Mouse (Mus musculus) c-Kit-positive CD71-positive TER-119-negative erythroid progenitor cells, embryonic 14.5 days (primary cell): ENCODE results near the gene S100a7a.

ENCODE experiments used
- DNase-seq: peaks from one replicate; pipeline ENCODE4 v3.0.0-alpha.2; 2013; ENCODE audit warnings: low read depth

The S100a7a gene

GRCm38 (mm10) chr3:90627807-90628206 lies 26.0 kb upstream of the S100a7a start:
- no peak for DNase-seq

- DNase-seq, result no peak
Measured at GRCm38 (mm10) chr3:90629298-90629697, 24.5 kb upstream of the S100a7a start.

GRCm38 (mm10) chr3:90631984-90632383 lies 21.8 kb upstream of the S100a7a start:
- DNase-seq, result no peak

- DNase-seq, result no peak
Measured at GRCm38 (mm10) chr3:90638511-90639275, 15.1 kb upstream of the S100a7a start.

- DNase-seq, result peak; percentile 41
Measured at GRCm38 (mm10) chr3:90639511-90640154, 14.2 kb upstream of the S100a7a start.

- DNase-seq, result no peak
Measured at GRCm38 (mm10) chr3:90640981-90641380, 12.8 kb upstream of the S100a7a start.

- DNase-seq, result peak; percentile 15
Measured at GRCm38 (mm10) chr3:90644220-90644619, 9.6 kb upstream of the S100a7a start.

GRCm38 (mm10) chr3:90647291-90647690 lies 6.5 kb upstream of the S100a7a start:
- no peak for DNase-seq

GRCm38 (mm10) chr3:90648981-90649380 lies 4.8 kb upstream of the S100a7a start:
- DNase-seq, result no peak

GRCm38 (mm10) chr3:90649832-90650231 lies 4.0 kb upstream of the S100a7a start:
- DNase-seq, result no peak

GRCm38 (mm10) chr3:90652878-90653508 lies 824 bp upstream of the S100a7a start:
- DNase-seq, result peak; percentile 16

GRCm38 (mm10) chr3:90657405-90657804 lies 3.6 kb downstream of the S100a7a start:
- DNase-seq, result no peak

GRCm38 (mm10) chr3:90659364-90660044 lies 5.7 kb downstream of the S100a7a start:
- no peak for DNase-seq

GRCm38 (mm10) chr3:90664219-90664618 lies 10.4 kb downstream of the S100a7a start:
- no peak for DNase-seq

GRCm38 (mm10) chr3:90668846-90669245 lies 15.0 kb downstream of the S100a7a start, which contains the start of gene S100a8:
S100a8 (plus strand) TSS chr3:90668978.
- no peak for DNase-seq

- DNase-seq, result no peak
Measured at GRCm38 (mm10) chr3:90678656-90679055, 24.8 kb downstream of the S100a7a start.

GRCm38 (mm10) chr3:90683929-90684328 lies 30.1 kb downstream of the S100a7a start:
- no peak for DNase-seq

- no peak for DNase-seq
Measured at GRCm38 (mm10) chr3:90686835-90687234, 33.0 kb downstream of the S100a7a start.

- no peak for DNase-seq
Measured at GRCm38 (mm10) chr3:90693496-90693895, 39.7 kb downstream of the S100a7a start.

- no peak for DNase-seq
Measured at GRCm38 (mm10) chr3:90695613-90696012, 41.8 kb downstream of the S100a7a start, which contains the start of gene S100a9. S100a9 (minus strand) TSS chr3:90695721.

- no peak for DNase-seq
Measured at GRCm38 (mm10) chr3:90702244-90702643, 48.4 kb downstream of the S100a7a start.
